Mouse (Mus musculus): ENCODE results near the gene Zfp324.
A peak's percentile ranks its signal among the peaks of the same experiment; 100 is the strongest.

DNA sequence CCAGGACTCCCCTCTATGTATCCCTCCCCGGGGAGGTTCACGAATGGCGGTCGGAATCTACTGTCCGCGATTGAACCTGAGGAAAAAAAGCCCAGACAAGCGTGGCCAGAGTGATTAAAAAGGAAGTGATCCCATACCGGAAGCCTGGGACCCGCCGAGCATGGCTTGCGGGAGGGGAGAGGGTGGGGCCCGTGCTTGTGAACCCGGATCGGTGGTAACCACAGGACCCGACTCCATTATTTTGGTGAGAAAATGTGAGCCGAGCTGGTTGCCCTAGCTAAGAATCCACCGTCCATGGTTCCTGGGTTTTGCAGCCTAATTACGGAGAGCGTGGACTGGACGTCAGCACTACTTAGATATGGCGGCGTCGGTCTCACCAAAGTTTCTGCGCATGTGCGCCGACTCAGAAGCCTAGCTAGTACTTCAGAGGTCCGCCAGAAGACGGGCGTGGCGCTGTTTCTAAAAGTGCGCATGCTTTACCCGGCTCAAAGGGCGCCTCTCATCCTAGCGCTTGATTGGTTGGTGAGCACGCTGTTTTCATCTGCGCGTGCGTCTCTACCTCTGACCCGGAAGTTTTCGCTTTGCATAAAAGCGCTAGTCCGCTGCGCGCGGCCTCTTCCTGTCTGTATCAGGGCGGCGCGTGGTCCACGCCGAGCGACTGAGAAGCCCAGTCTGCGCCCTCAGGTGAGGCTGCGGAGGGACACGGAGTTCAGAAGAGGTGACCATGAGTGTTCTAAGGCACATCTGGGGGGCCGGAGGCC is 43.8 kb upstream of the Zfp324 start, which contains the start of gene Rps5:
- TF ChIP-seq CTCF (IDR thresholded peaks at IDR 0.05; ENCODE audit: borderline replicate concordance, insufficient read depth, low read depth, low read length) (peak; percentile 60; the same call in 1 of the 2 replicates), POLR2A (IDR thresholded peaks at IDR 0.05; ENCODE audit: borderline replicate concordance, insufficient read depth, low read length) (peak; percentile 88)

Data from cerebellum, adult 2 months (tissue).